Mouse (Mus musculus): Measurements from ENCODE around the gene Ginm1. TPM values are rescaled to one million over a fixed set of nuclear protein-coding genes. Genes with fewer than 3 reads are reported as not detected.

The Ginm1 gene
- total and polyA plus RNA-seq, 2 experiments from 2014 or later: 22.2 to 67.9 TPM

DNA sequence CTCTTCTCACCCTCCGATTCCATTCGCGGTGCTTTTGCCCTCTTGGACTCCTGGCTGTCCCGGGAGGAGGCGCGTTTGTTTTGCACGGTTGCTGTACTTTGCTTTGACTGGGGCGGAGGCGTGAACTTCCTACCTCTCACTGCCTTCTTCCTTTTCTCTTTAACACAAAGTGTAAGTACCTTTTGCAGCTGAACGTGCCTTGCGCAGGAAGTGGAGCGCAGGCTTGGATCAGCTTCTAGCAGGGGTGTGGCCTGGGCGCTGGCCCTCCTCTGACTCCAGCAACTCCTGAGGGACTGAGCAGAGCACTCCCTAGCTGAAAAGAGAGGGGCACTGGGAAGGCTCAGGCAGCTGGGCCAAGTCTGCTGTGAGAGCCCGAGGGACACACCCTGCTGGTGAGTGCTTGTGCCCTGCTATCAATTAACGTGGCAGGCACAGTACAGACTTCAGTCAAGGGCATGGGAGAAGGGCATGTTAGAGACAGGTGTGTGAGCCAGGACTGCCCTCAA is 39.6 kb upstream of the Ginm1 start, which contains the start of gene Zc3h12d:
TSS of gene Zc3h12d (plus strand) at position 300 of the 506 bp plus-strand sequence.
- Histone ChIP-seq H3K27ac (ENCODE audit: low read depth, low read length) (no peak within 1 kb of the TSS), H3K36me3 (ENCODE audit: insufficient read depth, low read length) (no peaks in the 10 kb centered on the region), H3K4me2 (ENCODE audit: low read depth, low read length, poor library complexity, severe bottlenecking) (peak within 1 kb of the TSS; percentile 24), H3K9ac (replicated peaks; ENCODE audit: low read length, poor library complexity, severe bottlenecking) (no peak within 1 kb of the TSS), H3K27me3 (ENCODE audit: insufficient read depth, low read length) (no peaks in the 10 kb centered on the region), H3K4me1 (ENCODE audit: insufficient read depth, low read length) (0 out of 2 replicates have a peak, but pooled peaks cover 4% of the 10 kb centered on the region), H3K9me3 (ENCODE audit: low read length) (no peaks in the 10 kb centered on the region), H3K4me3 (ENCODE audit: low read depth, low read length) (no peak within 1 kb of the TSS)
- no peak for TF ChIP-seq CTCF (IDR thresholded peaks at IDR 0.05)
- ATAC-seq (ENCODE audit: low FRiP score) (no peak), DNase-seq (ENCODE audit: low spot score) (no peak)
- WGBS: 12% methylated on average over 15 of the region's 15 CpGs

DNA sequence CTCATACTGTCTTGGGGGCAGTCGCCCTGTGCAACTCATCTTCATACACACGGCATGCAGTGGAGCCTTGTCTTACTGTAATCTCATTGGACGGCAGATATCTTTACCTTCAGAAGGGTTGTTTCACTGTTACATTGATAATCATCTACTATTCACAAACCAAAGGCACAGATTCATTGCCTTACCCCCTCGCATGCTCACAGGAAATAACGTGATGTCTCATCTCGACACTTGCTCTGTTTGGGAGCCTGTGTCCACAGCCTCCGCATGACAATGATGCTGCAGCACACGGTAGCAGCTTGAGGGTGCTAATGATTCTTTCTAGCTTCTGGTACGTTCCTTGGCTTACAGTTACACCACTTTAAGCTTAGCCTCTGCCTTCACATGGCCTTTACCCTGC is 33.5 kb upstream of the Ginm1 start:
- WGBS: 96% methylated on average over 9 of the region's 9 CpGs
- no peaks in the 10 kb centered on the region for H3K4me1 ChIP-seq (ENCODE audit: insufficient read depth, low read length)
- H3K36me3 ChIP-seq (ENCODE audit: insufficient read depth, low read length): peaks cover 10% of the 10 kb centered on the region
- no peak for TF ChIP-seq CTCF (IDR thresholded peaks at IDR 0.05)
- ATAC-seq (ENCODE audit: low FRiP score) (no peak), DNase-seq (ENCODE audit: low spot score) (no peak)
- no peak overlapping the region for H3K27ac ChIP-seq (ENCODE audit: low read depth, low read length)
- H3K4me2 ChIP-seq (ENCODE audit: low read depth, low read length, poor library complexity, severe bottlenecking): no peak overlapping the region
- H3K27me3 ChIP-seq (ENCODE audit: insufficient read depth, low read length): no peaks in the 10 kb centered on the region
- no peak overlapping the region for H3K9ac ChIP-seq (replicated peaks; ENCODE audit: low read length, poor library complexity, severe bottlenecking)
- H3K4me3 ChIP-seq (ENCODE audit: low read depth, low read length): no peak overlapping the region
- H3K9me3 ChIP-seq (ENCODE audit: low read length): no peaks in the 10 kb centered on the region

DNA sequence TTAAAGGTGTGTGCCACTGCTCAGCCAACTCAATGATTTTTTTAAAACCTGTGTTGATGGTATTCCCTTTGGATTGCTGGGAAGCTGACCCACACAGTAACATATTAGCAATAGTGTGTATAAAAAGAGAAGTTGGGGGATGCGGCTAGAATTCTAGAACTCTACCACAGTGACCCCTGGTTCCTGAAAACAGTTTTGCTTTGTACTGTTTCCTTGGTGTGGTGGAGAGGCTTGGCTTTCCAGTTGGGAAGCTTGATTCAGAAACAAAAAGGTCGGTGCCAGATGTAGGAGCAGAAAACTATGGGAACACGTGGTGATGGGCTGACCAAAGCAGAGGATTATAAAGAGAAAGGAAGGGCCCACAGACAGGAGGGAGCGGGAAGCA is 32.6 kb upstream of the Ginm1 start:
- no peak overlapping the region for H3K4me3 ChIP-seq (ENCODE audit: low read depth, low read length)
- H3K27me3 ChIP-seq (ENCODE audit: insufficient read depth, low read length): no peaks in the 10 kb centered on the region
- H3K36me3 ChIP-seq (ENCODE audit: insufficient read depth, low read length): peaks cover 14% of the 10 kb centered on the region
- 92% methylated on average over 4 of the region's 4 CpGs for WGBS
- H3K27ac ChIP-seq (ENCODE audit: low read depth, low read length): no peak overlapping the region
- H3K9me3 ChIP-seq (ENCODE audit: low read length): no peaks in the 10 kb centered on the region
- no peak for ATAC-seq (ENCODE audit: low FRiP score)
- H3K4me1 ChIP-seq (ENCODE audit: insufficient read depth, low read length): no peaks in the 10 kb centered on the region
- no peak overlapping the region for H3K4me2 ChIP-seq (ENCODE audit: low read depth, low read length, poor library complexity, severe bottlenecking)
- no peak overlapping the region for H3K9ac ChIP-seq (replicated peaks; ENCODE audit: low read length, poor library complexity, severe bottlenecking)
- DNase-seq (ENCODE audit: low spot score): no peak
- no peak for TF ChIP-seq CTCF (IDR thresholded peaks at IDR 0.05)

DNA sequence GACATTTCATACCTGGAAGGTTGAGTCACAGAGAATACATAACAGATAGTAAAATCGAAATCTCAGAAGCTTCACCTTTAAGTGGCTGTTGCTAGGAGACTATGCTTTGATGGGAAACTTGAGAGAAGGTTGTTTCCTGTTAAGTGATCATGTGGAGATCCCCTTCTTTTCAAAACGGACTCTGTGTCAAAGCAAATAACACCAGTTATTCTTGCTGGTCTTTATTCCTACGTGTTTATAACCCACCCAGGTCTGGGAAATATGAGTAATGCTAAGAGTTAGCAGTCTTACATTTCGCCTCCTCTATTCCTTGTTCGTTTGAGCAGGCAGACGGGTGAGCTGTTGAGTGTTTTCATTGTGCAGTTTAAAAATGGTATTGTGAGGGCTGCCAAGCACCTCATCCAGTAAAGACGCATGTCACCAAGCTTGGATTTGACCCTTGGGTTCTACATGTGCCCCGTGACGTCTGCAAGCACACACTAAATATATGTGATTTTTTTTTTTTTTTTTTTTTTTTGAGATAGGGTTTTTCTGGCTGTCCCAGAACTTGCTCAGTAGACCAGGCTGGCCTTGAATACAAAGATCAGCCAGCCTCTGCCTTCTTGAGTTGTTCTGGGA is 32.1 kb upstream of the Ginm1 start:
- no peaks in the 10 kb centered on the region for H3K27me3 ChIP-seq (ENCODE audit: insufficient read depth, low read length)
- peaks cover 14% of the 10 kb centered on the region for H3K36me3 ChIP-seq (ENCODE audit: insufficient read depth, low read length)
- ATAC-seq (ENCODE audit: low FRiP score) (no peak), DNase-seq (ENCODE audit: low spot score) (no peak)
- no peaks in the 10 kb centered on the region for H3K9me3 ChIP-seq (ENCODE audit: low read length)
- H3K4me3 ChIP-seq (ENCODE audit: low read depth, low read length): no peak overlapping the region
- no peaks in the 10 kb centered on the region for H3K4me1 ChIP-seq (ENCODE audit: insufficient read depth, low read length)
- H3K27ac ChIP-seq (ENCODE audit: low read depth, low read length): no peak overlapping the region
- no peak overlapping the region for H3K4me2 ChIP-seq (ENCODE audit: low read depth, low read length, poor library complexity, severe bottlenecking)
- 86% methylated on average over 9 of the region's 9 CpGs for WGBS
- no peak overlapping the region for H3K9ac ChIP-seq (replicated peaks; ENCODE audit: low read length, poor library complexity, severe bottlenecking)
- no peak for TF ChIP-seq CTCF (IDR thresholded peaks at IDR 0.05)

DNA sequence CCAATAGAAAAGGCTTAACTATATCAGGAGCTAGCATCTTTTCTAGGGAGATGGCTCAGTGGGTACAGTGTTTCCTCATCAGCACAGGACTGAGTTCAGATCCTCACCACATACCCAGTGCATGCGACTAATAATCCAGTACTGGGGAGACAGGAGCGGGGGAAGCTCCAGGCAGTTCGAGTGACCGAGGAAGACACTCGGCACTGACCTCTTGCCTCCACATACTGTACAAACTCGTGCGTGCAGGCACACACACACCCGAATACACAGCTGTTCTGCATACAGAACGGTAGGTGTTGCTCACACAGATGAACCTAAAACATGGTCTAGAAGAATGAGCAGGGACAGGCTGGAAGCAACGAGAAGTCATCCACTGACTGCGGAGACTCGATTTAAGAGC is 29.4 kb upstream of the Ginm1 start:
- no peak overlapping the region for H3K4me3 ChIP-seq (ENCODE audit: low read depth, low read length)
- no peaks in the 10 kb centered on the region for H3K27me3 ChIP-seq (ENCODE audit: insufficient read depth, low read length)
- peaks cover 21% of the 10 kb centered on the region for H3K36me3 ChIP-seq (ENCODE audit: insufficient read depth, low read length)
- no peak for DNase-seq (ENCODE audit: low spot score)
- H3K4me2 ChIP-seq (ENCODE audit: low read depth, low read length, poor library complexity, severe bottlenecking): no peak overlapping the region
- WGBS: 96% methylated on average over 12 of the region's 12 CpGs
- no peak for TF ChIP-seq CTCF (IDR thresholded peaks at IDR 0.05)
- H3K4me1 ChIP-seq (ENCODE audit: insufficient read depth, low read length): no peaks in the 10 kb centered on the region
- no peak overlapping the region for H3K9ac ChIP-seq (replicated peaks; ENCODE audit: low read length, poor library complexity, severe bottlenecking)
- H3K27ac ChIP-seq (ENCODE audit: low read depth, low read length): no peak overlapping the region
- ATAC-seq (ENCODE audit: low FRiP score): no peak
- H3K9me3 ChIP-seq (ENCODE audit: low read length): no peaks in the 10 kb centered on the region

DNA sequence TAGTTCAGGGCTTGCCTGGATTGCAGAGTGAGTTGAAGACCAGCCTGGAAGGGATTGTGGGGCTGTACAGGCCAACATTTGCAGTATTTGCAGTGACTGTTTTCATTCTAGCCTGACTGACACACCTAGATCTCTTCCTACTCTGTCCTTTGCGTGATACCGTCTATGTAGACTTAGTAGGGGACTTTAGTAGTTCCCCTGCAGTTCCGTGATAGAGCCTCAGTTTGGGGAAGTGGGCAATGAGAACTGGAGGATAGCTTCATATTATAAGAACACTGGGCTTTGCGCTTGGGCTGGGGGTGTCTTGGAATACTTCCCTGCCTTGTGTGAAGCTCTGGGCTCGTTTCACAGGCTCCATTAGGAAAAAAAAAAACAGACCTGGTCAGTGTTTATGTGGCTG is 27.5 kb upstream of the Ginm1 start:
- TF ChIP-seq CTCF (IDR thresholded peaks at IDR 0.05): no peak
- no peaks in the 10 kb centered on the region for H3K9me3 ChIP-seq (ENCODE audit: low read length)
- H3K27ac ChIP-seq (ENCODE audit: low read depth, low read length): no peak overlapping the region
- no peak overlapping the region for H3K4me3 ChIP-seq (ENCODE audit: low read depth, low read length)
- 97% methylated on average over 5 of the region's 5 CpGs for WGBS
- H3K4me1 ChIP-seq (ENCODE audit: insufficient read depth, low read length): no peaks in the 10 kb centered on the region
- ATAC-seq (ENCODE audit: low FRiP score): no peak
- no peak overlapping the region for H3K4me2 ChIP-seq (ENCODE audit: low read depth, low read length, poor library complexity, severe bottlenecking)
- no peak for DNase-seq (ENCODE audit: low spot score)
- peaks cover 29% of the 10 kb centered on the region for H3K36me3 ChIP-seq (ENCODE audit: insufficient read depth, low read length)
- H3K9ac ChIP-seq (replicated peaks; ENCODE audit: low read length, poor library complexity, severe bottlenecking): no peak overlapping the region
- H3K27me3 ChIP-seq (ENCODE audit: insufficient read depth, low read length): no peaks in the 10 kb centered on the region
